Mouse (Mus musculus) neural tube, embryonic 14.5 days (tissue): ENCODE measurements around the gene Mcpt2. TPM values are rescaled to one million over a fixed set of nuclear protein-coding genes. Genes with fewer than 3 reads are reported as not detected.
"Not testable (repeated sequence)": the region's sequence is repeated elsewhere in the genome, so short reads cannot be mapped to it uniquely, and the experiment has no call there.

Experiments used
- ATAC-seq: fragments of 200-750 bp; cut with Nextera tagmentation; 2 replicates; pipeline ENCODE4 v1.8.0; 2017; ENCODE audit warnings: low read depth, mild to moderate bottlenecking, moderate TSS enrichment, moderate library complexity
- H3K27ac ChIP-seq: fragments of 300-500 bp; sonication (generic); 2 replicates; pipeline ENCODE4 v1.5.1; 2014; ENCODE audit warnings: low read depth, mild to moderate bottlenecking, control low read depth, low read length, moderate library complexity, mixed read lengths
- H3K27me3 ChIP-seq: fragments of 300-500 bp; sonication (generic); 2 replicates; pipeline ENCODE4 v1.6.1; 2014; ENCODE audit warnings: low read length; ENCODE audit not compliant: control insufficient read depth, insufficient read depth
- H3K36me3 ChIP-seq: fragments of 300-500 bp; sonication (generic); 2 replicates; pipeline ENCODE4 v1.6.1; 2014; ENCODE audit warnings: low read length, mixed read lengths; ENCODE audit not compliant: control insufficient read depth, insufficient read depth
- H3K4me1 ChIP-seq: fragments of 300-500 bp; sonication (generic); 2 replicates; pipeline ENCODE4 v1.6.1; 2014; ENCODE audit warnings: low read length; ENCODE audit not compliant: control insufficient read depth, insufficient read depth
- H3K4me2 ChIP-seq: fragments of 300-500 bp; sonication (generic); 2 replicates; pipeline ENCODE4 v1.6.1; 2014; ENCODE audit warnings: mild to moderate bottlenecking, low read depth, low read length, control low read depth
- H3K4me3 ChIP-seq: fragments of 300-500 bp; sonication (generic); 2 replicates; pipeline ENCODE4 v1.5.1; 2014; ENCODE audit warnings: low read depth, low read length, control low read depth, mixed read lengths
- H3K9ac ChIP-seq: fragments of 300-500 bp; sonication (generic); replicated peaks from 2 replicates; pipeline ENCODE4 v1.6.1; 2014; ENCODE audit warnings: low read depth, mild to moderate bottlenecking, control low read depth, low read length, mixed read lengths
- H3K9me3 ChIP-seq: fragments of 300-500 bp; sonication (generic); 2 replicates; pipeline ENCODE4 v1.6.1; 2016; ENCODE audit warnings: low read length; ENCODE audit not compliant: control insufficient read depth
- WGBS: fragments of 180-500 bp; shearing (Covaris S2); extraction: QIAGEN DNeasy Blood & Tissue Kit; methylation state at CpG from one replicate; pipeline ENCODE4 v1.1.7; 2014; 5-methylcytosine and 5-hydroxymethylcytosine counted together
- microRNA-seq: library from miRNA; unstranded; fragments of <30 nt; microRNA quantifications from one replicate; pipeline ENCODE4, GENCODE M21; 2016
- polyA plus RNA-seq: library from polyadenylated mRNA; unstranded; fragments of >200 nt; fragmentation: Nextera tagmentation; extraction: Ambion mirVana; gene quantifications from 2 replicates; pipeline ENCODE4 v1.2.1, GENCODE M21; 2014

The Mcpt2 gene
- polyA plus RNA-seq, 1 experiment from 2014 or later = not detected

GRCm38 (mm10) chr14:56057722-56058121, 15.9 kb downstream of the Mcpt2 start:
- no peak overlapping the region for H3K4me3 ChIP-seq

GRCm38 (mm10) chr14:56062213-56062612, 20.4 kb downstream of the Mcpt2 start, which contains the start of gene Mcpt4:
Gene Mcpt4 (minus strand): TSS chr14:56062313.
- WGBS = 83% methylated on average over 3 of the region's 3 CpGs
- not testable (repeated sequence) for H3K9ac ChIP-seq, H3K4me2 ChIP-seq, ATAC-seq, H3K4me1 ChIP-seq, H3K27me3 ChIP-seq, H3K27ac ChIP-seq, H3K9me3 ChIP-seq, H3K36me3 ChIP-seq, H3K4me3 ChIP-seq

More at GRCm38 (mm10) chr14:56057722-56058121, 15.9 kb downstream of the Mcpt2 start:
- Histone ChIP-seq H3K4me2 (no peak overlapping the region), H3K27me3 (no peaks in the 10 kb centered on the region), H3K9me3 (no peaks in the 10 kb centered on the region), H3K4me1 (no peaks in the 10 kb centered on the region), H3K27ac (no peak overlapping the region), H3K9ac (no peak overlapping the region), H3K36me3 (no peaks in the 10 kb centered on the region)
- WGBS = 88% methylated on average over 4 of the region's 4 CpGs
- no peak for ATAC-seq

GRCm38 (mm10) chr14:56082016-56082415, 40.2 kb downstream of the Mcpt2 start:
- 74% methylated on average over 4 of the region's 4 CpGs for WGBS
- Histone ChIP-seq H3K4me1 (no peaks in the 10 kb centered on the region), H3K36me3 (no peaks in the 10 kb centered on the region), H3K27ac (no peak overlapping the region), H3K9me3 (no peaks in the 10 kb centered on the region), H3K4me3 (no peak overlapping the region), H3K27me3 (no peaks in the 10 kb centered on the region), H3K4me2 (no peak overlapping the region), H3K9ac (no peak overlapping the region)
- no peak for ATAC-seq

- Histone ChIP-seq H3K4me3 (no peak within 1 kb of the TSS), H3K27me3 (no peaks in the 10 kb centered on the region), H3K9me3 (no peaks in the 10 kb centered on the region), H3K4me2 (no peak within 1 kb of the TSS), H3K4me1 (no peaks in the 10 kb centered on the region), H3K27ac (no peak within 1 kb of the TSS), H3K9ac (no peak within 1 kb of the TSS), H3K36me3 (no peaks in the 10 kb centered on the region)
- WGBS = 100% methylated on average over 2 of the region's 2 CpGs
- no peak for ATAC-seq
Observed at GRCm38 (mm10) chr14:56085167-56085566, 43.3 kb downstream of the Mcpt2 start, which contains the start of gene Mcpt8. Gene Mcpt8 (minus strand): TSS chr14:56085273.

- Histone ChIP-seq H3K4me2 (no peak overlapping the region), H3K27ac (no peak overlapping the region), H3K36me3 (no peaks in the 10 kb centered on the region), H3K9me3 (no peaks in the 10 kb centered on the region), H3K9ac (no peak overlapping the region), H3K4me3 (no peak overlapping the region), H3K27me3 (no peaks in the 10 kb centered on the region), H3K4me1 (no peaks in the 10 kb centered on the region)
- ATAC-seq = no peak
- WGBS = 75% methylated on average over 3 of the region's 3 CpGs
Observed at GRCm38 (mm10) chr14:56086711-56087110, 44.9 kb downstream of the Mcpt2 start.

- Histone ChIP-seq H3K4me1 (no peaks in the 10 kb centered on the region), H3K27ac (no peak overlapping the region), H3K9ac (no peak overlapping the region), H3K4me3 (no peak overlapping the region), H3K27me3 (no peaks in the 10 kb centered on the region), H3K4me2 (no peak overlapping the region), H3K9me3 (no peaks in the 10 kb centered on the region), H3K36me3 (no peaks in the 10 kb centered on the region)
- WGBS = 84% methylated on average over 2 of the region's 2 CpGs
- ATAC-seq = no peak
Observed at GRCm38 (mm10) chr14:56093353-56093752, 51.5 kb downstream of the Mcpt2 start.

Small RNA genes within 50 kb of the gene (microRNA-seq; reads per million reads assigned to microRNA genes)
- not detected for gene Mir6949

Other genes with a start within 250 kb of the Mcpt2 start
- 5.5 and 10.4 TPM in 2 replicates for gene Nfatc4, start 218.9 kb upstream of the Mcpt2 start, polyA plus RNA-seq
- 5.8 and 10.2 TPM in 2 replicates for gene Nynrin, start 188.0 kb upstream of the Mcpt2 start, polyA plus RNA-seq
- 0.24 and 0.91 TPM in 2 replicates for gene Cbln3, start 157.6 kb upstream of the Mcpt2 start, polyA plus RNA-seq
- 5.9 and 7.3 TPM in 2 replicates for gene Khnyn, start 157.1 kb upstream of the Mcpt2 start, polyA plus RNA-seq
- 138 and 163 TPM in 2 replicates for gene Sdr39u1, start 141.7 kb upstream of the Mcpt2 start, polyA plus RNA-seq
- not detected in 2 replicates for gene Cma1, start 97.4 kb upstream of the Mcpt2 start, polyA plus RNA-seq
- gene Cma2, start 91.1 kb upstream of the Mcpt2 start, polyA plus RNA-seq = not detected in 2 replicates
- gene Mcpt1, start 24.1 kb upstream of the Mcpt2 start, polyA plus RNA-seq = not detected in 2 replicates
- not detected in 2 replicates for gene Mcpt9, start 11.5 kb upstream of the Mcpt2 start, polyA plus RNA-seq
- gene Mcpt4, start 20.3 kb downstream of the Mcpt2 start, polyA plus RNA-seq = not detected in 2 replicates
- not detected in 2 replicates for gene Mcpt8, start 43.2 kb downstream of the Mcpt2 start, polyA plus RNA-seq
- 0.45 TPM in 1 of 2 replicates, not detected in the other for gene Ctsg, start 60.5 kb downstream of the Mcpt2 start, polyA plus RNA-seq
- gene Gzme, start 78.6 kb downstream of the Mcpt2 start, polyA plus RNA-seq = not detected in 2 replicates
- not detected in 2 replicates for gene Gzmd, start 90.6 kb downstream of the Mcpt2 start, polyA plus RNA-seq
- not detected in 2 replicates for gene Gzmg, start 117.5 kb downstream of the Mcpt2 start, polyA plus RNA-seq
- not detected in 2 replicates for gene Gzmn, start 132.6 kb downstream of the Mcpt2 start, polyA plus RNA-seq
- not detected in 2 replicates for gene Gzmf, start 169.4 kb downstream of the Mcpt2 start, polyA plus RNA-seq
- gene Gzmc, start 192.6 kb downstream of the Mcpt2 start, polyA plus RNA-seq = not detected in 2 replicates
- not detected in 2 replicates for gene Gzmb, start 220.2 kb downstream of the Mcpt2 start, polyA plus RNA-seq